Mouse (Mus musculus) midbrain, embryonic 10.5 days (tissue): ENCODE results near the gene Tjp3. TPM values are rescaled to one million over a fixed set of nuclear protein-coding genes. Genes with fewer than 3 reads are reported as not detected.

Experiments used
- DNase-seq: peaks from one replicate; pipeline ENCODE4 v3.0.0-alpha.2; 2017; ENCODE audit warnings: low spot score
- H3K27ac ChIP-seq: fragments of 300-500 bp; sonication (generic); replicated peaks from 2 replicates; pipeline ENCODE4 v1.5.1; 2016; ENCODE audit warnings: mild to moderate bottlenecking
- H3K27me3 ChIP-seq: fragments of 300-500 bp; sonication (generic); 2 replicates; pipeline ENCODE4 v1.6.1; 2016; ENCODE audit warnings: low read depth, mild to moderate bottlenecking; ENCODE audit not compliant: poor library complexity, severe bottlenecking
- H3K36me3 ChIP-seq: fragments of 300-500 bp; sonication (generic); 2 replicates; pipeline ENCODE4 v1.6.1; 2016; ENCODE audit warnings: mild to moderate bottlenecking, moderate library complexity
- H3K4me1 ChIP-seq: fragments of 300-500 bp; sonication (generic); 2 replicates; pipeline ENCODE4 v1.6.1; 2016
- H3K4me3 ChIP-seq: fragments of 300-500 bp; sonication (generic); 2 replicates; pipeline ENCODE4 v1.5.1; 2016; ENCODE audit warnings: mild to moderate bottlenecking, moderate library complexity
- H3K9me3 ChIP-seq: fragments of 300-500 bp; sonication (generic); replicated peaks from 2 replicates; pipeline ENCODE4 v1.6.1; 2016; ENCODE audit warnings: mild to moderate bottlenecking
- WGBS: fragments of 180-500 bp; shearing (Covaris S2); methylation state at CpG from one replicate; pipeline ENCODE4 v1.1.7; 2016; 5-methylcytosine and 5-hydroxymethylcytosine counted together
- polyA plus RNA-seq: library from polyadenylated mRNA; unstranded; fragments of >200 nt; fragmentation: Nextera tagmentation; extraction: Ambion mirVana; gene quantifications from 2 replicates; pipeline ENCODE4 v1.2.1, GENCODE M21; 2016

Gene Tjp3
- polyA plus RNA-seq, 1 experiment from 2014 or later: 6.5 TPM

GRCm38 (mm10) chr10:81302288-81302687 lies 10.9 kb upstream of the Tjp3 start:
- Histone ChIP-seq H3K27me3 (no peaks in the 10 kb centered on the region), H3K27ac (peak overlapping the region; percentile 67), H3K9me3 (no peaks in the 10 kb centered on the region), H3K36me3 (peaks cover 49% of the 10 kb centered on the region), H3K4me1 (peaks cover 66% of the 10 kb centered on the region), H3K4me3 (peak overlapping the region; percentile 9; the same call in 1 of the 2 replicates)
- no peak for DNase-seq
- 77% methylated on average over 4 of the region's 4 CpGs for WGBS

- H3K4me3 ChIP-seq: no peak overlapping the region
- H3K27me3 ChIP-seq: no peaks in the 10 kb centered on the region
- no peaks in the 10 kb centered on the region for H3K9me3 ChIP-seq
- H3K36me3 ChIP-seq: peaks cover 43% of the 10 kb centered on the region
- peaks cover 73% of the 10 kb centered on the region for H3K4me1 ChIP-seq
- 81% methylated on average over 9 of the region's 9 CpGs for WGBS
- DNase-seq: no peak
- H3K27ac ChIP-seq: 0 out of 2 replicates have a peak overlapping the region, but pooled peaks have one; percentile 0
Measured at GRCm38 (mm10) chr10:81301321-81301720, 9.9 kb upstream of the Tjp3 start.

- Histone ChIP-seq H3K36me3 (peaks cover 43% of the 10 kb centered on the region), H3K4me3 (no peak overlapping the region), H3K27ac (0 out of 2 replicates have a peak overlapping the region, but pooled peaks have one; percentile 52), H3K27me3 (no peaks in the 10 kb centered on the region), H3K9me3 (no peaks in the 10 kb centered on the region), H3K4me1 (peaks cover 81% of the 10 kb centered on the region)
- 88% methylated on average over 9 of the region's 9 CpGs for WGBS
- no peak for DNase-seq
Measured at GRCm38 (mm10) chr10:81300352-81300907, 9.0 kb upstream of the Tjp3 start.

GRCm38 (mm10) chr10:81299585-81300351 lies 8.4 kb upstream of the Tjp3 start:
- Histone ChIP-seq H3K27me3 (no peaks in the 10 kb centered on the region), H3K36me3 (peaks cover 39% of the 10 kb centered on the region), H3K27ac (peak overlapping the region; percentile 52; the same call in 1 of the 2 replicates), H3K9me3 (no peaks in the 10 kb centered on the region), H3K4me1 (peaks cover 85% of the 10 kb centered on the region), H3K4me3 (no peak overlapping the region)
- WGBS: 92% methylated on average over 14 of the region's 14 CpGs
- no peak for DNase-seq

- no peaks in the 10 kb centered on the region for H3K27me3 ChIP-seq
- no peak overlapping the region; the same call in 1 of the 2 replicates for H3K4me3 ChIP-seq
- H3K27ac ChIP-seq: no peak overlapping the region
- WGBS: 94% methylated on average over 17 of the region's 17 CpGs
- no peak for DNase-seq
- peaks cover 37% of the 10 kb centered on the region for H3K36me3 ChIP-seq
- H3K9me3 ChIP-seq: no peaks in the 10 kb centered on the region
- peaks cover 87% of the 10 kb centered on the region for H3K4me1 ChIP-seq
Measured at GRCm38 (mm10) chr10:81298369-81299100, 7.2 kb upstream of the Tjp3 start.

GRCm38 (mm10) chr10:81297845-81298244 lies 6.5 kb upstream of the Tjp3 start:
- H3K27me3 ChIP-seq: no peaks in the 10 kb centered on the region
- DNase-seq: no peak
- peaks cover 84% of the 10 kb centered on the region for H3K4me1 ChIP-seq
- no peaks in the 10 kb centered on the region for H3K9me3 ChIP-seq
- peaks cover 37% of the 10 kb centered on the region for H3K36me3 ChIP-seq
- H3K4me3 ChIP-seq: no peak overlapping the region
- WGBS: 80% methylated on average over 10 of the region's 10 CpGs
- 0 out of 2 replicates have a peak overlapping the region, but pooled peaks have one; percentile 7 for H3K27ac ChIP-seq

- 0 out of 2 replicates have a peak, but pooled peaks cover 1% of the 10 kb centered on the region for H3K27me3 ChIP-seq
- DNase-seq: no peak
- no peak overlapping the region for H3K27ac ChIP-seq
- 79% methylated on average over 6 of the region's 6 CpGs for WGBS
- H3K9me3 ChIP-seq: no peaks in the 10 kb centered on the region
- 0 out of 2 replicates have a peak overlapping the region, but pooled peaks have one; percentile 5 for H3K4me3 ChIP-seq
- peaks cover 78% of the 10 kb centered on the region for H3K4me1 ChIP-seq
- peaks cover 32% of the 10 kb centered on the region for H3K36me3 ChIP-seq
Measured at GRCm38 (mm10) chr10:81297246-81297645, 5.9 kb upstream of the Tjp3 start.

GRCm38 (mm10) chr10:81295185-81295584 lies 3.8 kb upstream of the Tjp3 start:
- 93% methylated on average over 6 of the region's 6 CpGs for WGBS
- Histone ChIP-seq H3K9me3 (no peaks in the 10 kb centered on the region), H3K4me3 (peak overlapping the region; percentile 71; the same call in 1 of the 2 replicates), H3K27ac (no peak overlapping the region), H3K27me3 (peaks cover 22% of the 10 kb centered on the region), H3K36me3 (peaks cover 27% of the 10 kb centered on the region), H3K4me1 (peaks cover 62% of the 10 kb centered on the region)
- no peak for DNase-seq

- peaks cover 29% of the 10 kb centered on the region for H3K27me3 ChIP-seq
- no peaks in the 10 kb centered on the region for H3K9me3 ChIP-seq
- H3K27ac ChIP-seq: peak overlapping the region; percentile 96; the same call in 1 of the 2 replicates
- peaks cover 56% of the 10 kb centered on the region for H3K4me1 ChIP-seq
- peak overlapping the region; percentile 71 for H3K4me3 ChIP-seq
- WGBS: 67% methylated on average over 8 of the region's 8 CpGs
- DNase-seq: no peak
- H3K36me3 ChIP-seq: peaks cover 25% of the 10 kb centered on the region
Measured at GRCm38 (mm10) chr10:81294442-81294841, 3.1 kb upstream of the Tjp3 start.

GRCm38 (mm10) chr10:81293334-81294030 lies 2.1 kb upstream of the Tjp3 start:
- no peak for DNase-seq
- peaks cover 25% of the 10 kb centered on the region for H3K36me3 ChIP-seq
- H3K27me3 ChIP-seq: peaks cover 37% of the 10 kb centered on the region
- 5% methylated on average over 25 of the region's 25 CpGs for whole genome bisulfite sequencing
- H3K27ac ChIP-seq: peak overlapping the region; percentile 96
- peak overlapping the region; percentile 71 for H3K4me3 ChIP-seq
- H3K4me1 ChIP-seq: peaks cover 53% of the 10 kb centered on the region
- no peaks in the 10 kb centered on the region for H3K9me3 ChIP-seq

- WGBS: under 1% methylated on average over 74 of the region's 80 CpGs
- DNase-seq: peak; percentile 100
- Histone ChIP-seq H3K4me3 (peak within 1 kb of the TSS; percentile 71), H3K27me3 (peaks cover 45% of the 10 kb centered on the region), H3K9me3 (no peaks in the 10 kb centered on the region), H3K27ac (peak within 1 kb of the TSS; percentile 96), H3K4me1 (peaks cover 57% of the 10 kb centered on the region), H3K36me3 (peaks cover 18% of the 10 kb centered on the region)
Measured at GRCm38 (mm10) chr10:81292554-81293333, 1.4 kb upstream of the Tjp3 start, which contains the start of gene Pip5k1c. Gene Pip5k1c, plus strand, starts transcription at chr10:81292963.
